Mouse (Mus musculus) heart, postnatal 0 days (tissue): ENCODE results near the gene Klf16.
"Not testable (repeated sequence)": the region's sequence is repeated elsewhere in the genome, so short reads cannot be mapped to it uniquely, and the experiment has no call there.

Experiments used
- CTCF ChIP-seq: IDR thresholded peaks from 2 replicates; pipeline ENCODE4 v1.5.1; 2016; ENCODE audit warnings: antibody characterized with exemption, control low read depth, low read depth
- EP300 ChIP-seq: IDR thresholded peaks from 2 replicates; pipeline ENCODE4 v1.6.1; 2016; ENCODE audit warnings: antibody characterized with exemption, low read depth

DNA sequence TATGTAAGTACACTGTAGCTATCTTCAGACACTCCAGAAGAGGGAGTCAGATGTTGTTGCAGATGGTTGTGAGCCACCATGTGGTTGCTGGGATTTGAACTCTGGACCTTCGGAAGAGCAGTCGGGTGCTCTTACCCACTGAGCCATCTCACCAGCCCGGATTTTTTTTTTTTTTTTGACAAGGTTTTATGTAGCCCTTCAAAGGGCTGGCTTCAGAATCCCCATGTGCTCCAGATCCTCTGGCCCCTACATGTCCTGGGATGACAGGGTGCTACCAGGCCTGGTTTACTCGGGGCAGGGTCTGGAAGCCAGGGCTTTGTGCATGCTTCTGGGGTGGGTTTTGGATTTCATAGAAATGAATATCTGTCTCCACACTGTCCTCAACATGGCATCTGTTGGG, 28.6 kb upstream of the Klf16 start, which contains the start of gene Gm49322:
- TF ChIP-seq CTCF, EP300: not testable (repeated sequence)
